Mouse (Mus musculus) heart, adult 9 months (tissue): ENCODE data around the gene Fadd.

Experiments
- DNase-seq, 2 experiments: peaks; one replicate each; pipeline ENCODE4 v3.0.0; 2022; ENCODE audit warnings: low spot score in 2 of 2

Fadd gene

GRCm38 (mm10) chr7:144582284-144582980 is at the start of gene Fadd:
Gene Fadd, minus strand, starts transcription at chr7:144582463.
- peak; percentile 92 to 95 for DNase-seq

GRCm38 (mm10) chr7:144630622-144631021 is 48.4 kb upstream of the Fadd start:
- DNase-seq = no peak

GRCm38 (mm10) chr7:144628334-144628915 is 46.2 kb upstream of the Fadd start:
- no peak for DNase-seq

- DNase-seq = no peak
These were observed 45.5 kb upstream of the Fadd start for GRCm38 (mm10) chr7:144627606-144628333.

- no peak for DNase-seq
These were observed 43.8 kb upstream of the Fadd start for GRCm38 (mm10) chr7:144626042-144626441.

- DNase-seq = peak in 1 of 2 experiments; percentile 9
These were observed 38.7 kb upstream of the Fadd start for GRCm38 (mm10) chr7:144620721-144621681.

GRCm38 (mm10) chr7:144620315-144620714 is 38.1 kb upstream of the Fadd start:
- no peak for DNase-seq

- DNase-seq = peak in 1 of 2 experiments; percentile 16
These were observed 33.1 kb upstream of the Fadd start for GRCm38 (mm10) chr7:144615343-144615742.

- DNase-seq = no peak
These were observed 30.6 kb upstream of the Fadd start for GRCm38 (mm10) chr7:144612829-144613228.

GRCm38 (mm10) chr7:144612351-144612750 is 30.1 kb upstream of the Fadd start:
- no peak for DNase-seq

GRCm38 (mm10) chr7:144611595-144611994 is 29.3 kb upstream of the Fadd start:
- DNase-seq = no peak

GRCm38 (mm10) chr7:144609568-144609967 is 27.3 kb upstream of the Fadd start:
- no peak for DNase-seq

GRCm38 (mm10) chr7:144607862-144608261 is 25.6 kb upstream of the Fadd start:
- DNase-seq = no peak

GRCm38 (mm10) chr7:144604735-144605134 is 22.5 kb upstream of the Fadd start:
- no peak for DNase-seq

GRCm38 (mm10) chr7:144604291-144604690 is 22.0 kb upstream of the Fadd start:
- no peak for DNase-seq

GRCm38 (mm10) chr7:144600333-144600900 is 18.2 kb upstream of the Fadd start:
- DNase-seq = no peak

- DNase-seq = no peak
These were observed 7.2 kb upstream of the Fadd start for GRCm38 (mm10) chr7:144589508-144589907.

- DNase-seq = no peak
These were observed 5.0 kb upstream of the Fadd start for GRCm38 (mm10) chr7:144587291-144587690.

- DNase-seq = peak in 1 of 2 experiments; percentile 37
These were observed 3.4 kb upstream of the Fadd start for GRCm38 (mm10) chr7:144585648-144586047.

GRCm38 (mm10) chr7:144583619-144584018 is 1.4 kb upstream of the Fadd start:
- no peak for DNase-seq

GRCm38 (mm10) chr7:144581559-144582283 is 542 bp downstream of the Fadd start:
- DNase-seq = peak; percentile 85 to 89
